Mouse (Mus musculus) erythroblast, adult 5-6 weeks (primary cell): ENCODE results near the gene Cyp1a1. TPM values are rescaled to one million over a fixed set of nuclear protein-coding genes. Genes with fewer than 3 reads are reported as not detected.

ENCODE experiments used
- ATAC-seq: replicated peaks from 2 replicates; pipeline ENCODE4 v1.8.0; 2016; ENCODE audit warnings: moderate number of reproducible peaks, mild to moderate bottlenecking, moderate TSS enrichment, inconsistent platforms; ENCODE audit not compliant: poor library complexity, low FRiP score, severe bottlenecking
- total RNA-seq, 2 experiments: library from RNA; stranded (forward) in 1 of 2; stranded (reverse) in 1 of 2; fragments of 150-400 nt in 1 of 2; fragments of 200-764, 138-1000 nt in 1 of 2; gene quantifications; 2 replicates each; pipeline versions ENCODE4 v1.2.3 to v1.2.4; 2015 to 2017; ENCODE audit warnings: low replicate concordance in 2 of 2

Gene Cyp1a1
- total RNA-seq (2015; ENCODE audit: low replicate concordance) = not detected in 2 replicates
- total RNA-seq (2017; ENCODE audit: low replicate concordance) = not detected in 2 replicates

DNA sequence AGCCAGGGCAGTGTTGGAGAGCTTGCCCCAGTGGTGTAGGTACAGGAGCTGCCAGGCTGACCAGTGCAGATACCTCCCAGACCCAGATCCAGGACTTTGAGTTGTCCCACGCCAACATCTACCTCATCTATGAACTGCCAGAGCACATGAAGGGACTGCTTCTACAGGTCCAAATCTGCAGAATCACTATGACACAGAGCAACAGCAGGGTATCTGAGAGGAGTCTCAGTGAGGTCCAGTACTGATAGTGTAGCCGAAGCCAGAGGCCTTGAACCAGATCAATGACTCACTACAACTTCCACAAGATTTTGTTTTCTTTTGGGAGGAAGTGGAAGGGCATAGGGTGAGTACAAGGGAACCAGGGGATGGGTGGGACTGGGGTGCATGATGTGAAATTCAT is at the start of gene Cyp1a1:
TSS of gene Cyp1a1 (plus strand) at position 178 of the 400 bp plus-strand sequence.
- no peak; the same call in 1 of the 2 replicates for ATAC-seq

GRCm38 (mm10) chr9:57638651-57639459 is 48.9 kb upstream of the Cyp1a1 start:
- peak; percentile 83 for ATAC-seq

DNA sequence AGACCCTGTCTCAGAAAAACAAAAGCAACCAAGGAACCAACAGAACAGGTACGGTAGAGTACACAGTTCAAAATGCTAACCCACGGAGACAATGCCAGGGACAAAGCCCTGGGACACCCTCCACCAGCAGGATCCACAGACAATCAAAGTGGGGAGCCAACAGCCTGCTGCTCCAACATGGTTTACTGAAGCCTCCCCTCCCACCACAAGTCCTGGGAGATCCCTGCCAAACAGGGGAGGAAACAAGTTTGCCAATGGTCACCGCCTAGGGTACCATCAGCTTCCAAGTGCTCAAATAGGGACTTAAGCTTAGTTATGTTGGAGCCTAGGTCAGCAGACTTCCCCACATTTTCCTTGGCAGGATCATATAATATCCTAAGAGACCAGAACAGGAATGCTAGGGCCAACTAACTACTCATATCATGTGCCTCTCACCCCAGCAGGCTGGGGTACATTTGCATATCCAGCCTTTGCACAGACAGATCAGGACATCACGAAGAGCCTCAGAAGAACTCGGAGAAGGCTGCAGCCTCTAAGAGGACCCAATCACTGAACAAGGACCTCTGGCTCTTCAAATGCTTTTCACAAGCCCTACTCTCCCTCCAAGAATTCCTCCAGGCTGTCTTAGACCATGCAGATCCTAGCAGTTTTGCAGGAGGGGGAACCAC is 47.9 kb upstream of the Cyp1a1 start:
- ATAC-seq = no peak

DNA sequence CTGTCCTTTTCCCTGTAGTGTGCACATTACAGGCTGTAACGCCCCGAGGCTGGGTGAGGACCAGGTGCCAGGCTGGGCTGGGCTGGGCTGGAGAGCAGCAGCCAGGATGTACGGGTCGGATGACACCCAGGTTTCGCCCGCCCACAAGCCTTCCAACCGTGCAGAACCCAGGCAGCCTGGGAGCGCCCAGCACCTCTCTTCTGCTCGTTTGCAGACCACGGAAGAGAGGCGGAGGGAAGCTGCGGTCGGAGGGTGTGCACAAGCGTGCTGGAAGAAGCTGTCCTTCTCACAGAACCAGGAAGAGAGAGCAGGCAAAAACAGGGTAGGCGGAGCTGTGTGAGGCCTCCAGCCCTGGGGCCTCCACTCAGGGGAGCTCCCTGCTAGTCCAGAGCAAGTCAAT is 47.3 kb upstream of the Cyp1a1 start:
- ATAC-seq = peak; percentile 53

GRCm38 (mm10) chr9:57641022-57641421 is 46.7 kb upstream of the Cyp1a1 start:
- ATAC-seq = no peak

GRCm38 (mm10) chr9:57641775-57642550 is 45.8 kb upstream of the Cyp1a1 start:
- no peak for ATAC-seq

DNA sequence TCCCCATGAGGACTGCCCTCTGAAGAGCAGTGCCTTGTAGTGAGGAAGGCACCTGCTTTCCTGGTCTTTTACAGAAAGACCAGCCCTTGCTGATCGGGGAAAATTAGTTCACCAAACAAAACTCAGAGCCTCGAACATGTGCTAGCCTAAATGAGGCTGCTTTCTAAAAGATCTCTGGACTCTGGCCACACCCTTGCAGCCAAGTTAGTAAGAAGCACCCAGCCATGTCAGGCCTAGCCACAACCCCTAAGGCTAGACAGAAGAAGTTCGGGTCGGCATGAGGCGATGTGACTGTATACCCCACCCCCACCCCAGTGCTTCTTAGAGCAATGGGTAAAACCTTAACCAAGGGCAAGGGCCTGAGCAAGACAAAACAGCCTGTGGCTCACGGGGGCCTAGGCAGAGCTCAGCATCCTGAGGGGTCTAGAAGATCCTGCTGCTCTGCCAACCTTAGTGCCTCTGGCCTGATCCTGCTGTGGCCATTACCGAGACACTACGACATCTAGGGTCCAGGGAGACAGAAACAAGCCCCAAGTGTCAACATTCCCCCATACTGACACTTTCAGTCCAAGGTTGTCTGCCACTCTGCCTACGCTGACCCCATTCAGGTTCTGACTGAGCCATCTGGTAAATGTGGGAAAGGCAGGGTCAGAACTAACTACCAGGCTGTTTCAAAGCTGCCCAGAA is 44.4 kb upstream of the Cyp1a1 start:
- ATAC-seq = 0 out of 2 replicates have a peak, but pooled peaks have one; percentile 22

DNA sequence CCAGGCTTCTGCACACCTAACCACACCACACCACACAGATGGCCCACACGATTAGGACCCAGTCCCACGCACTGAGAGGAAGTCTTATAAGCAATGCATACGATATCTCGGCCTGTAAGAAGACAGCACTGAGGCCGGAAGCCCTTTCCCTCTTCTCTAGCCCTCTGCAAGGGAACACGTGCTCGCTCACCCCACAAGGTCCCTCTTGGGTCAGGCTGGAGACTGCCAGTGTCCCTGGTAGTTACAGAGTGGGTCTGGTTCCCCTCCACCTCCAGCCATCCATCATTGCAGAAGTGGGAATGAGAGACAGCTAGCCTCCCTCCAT is 43.9 kb upstream of the Cyp1a1 start:
- peak; percentile 50 for ATAC-seq

DNA sequence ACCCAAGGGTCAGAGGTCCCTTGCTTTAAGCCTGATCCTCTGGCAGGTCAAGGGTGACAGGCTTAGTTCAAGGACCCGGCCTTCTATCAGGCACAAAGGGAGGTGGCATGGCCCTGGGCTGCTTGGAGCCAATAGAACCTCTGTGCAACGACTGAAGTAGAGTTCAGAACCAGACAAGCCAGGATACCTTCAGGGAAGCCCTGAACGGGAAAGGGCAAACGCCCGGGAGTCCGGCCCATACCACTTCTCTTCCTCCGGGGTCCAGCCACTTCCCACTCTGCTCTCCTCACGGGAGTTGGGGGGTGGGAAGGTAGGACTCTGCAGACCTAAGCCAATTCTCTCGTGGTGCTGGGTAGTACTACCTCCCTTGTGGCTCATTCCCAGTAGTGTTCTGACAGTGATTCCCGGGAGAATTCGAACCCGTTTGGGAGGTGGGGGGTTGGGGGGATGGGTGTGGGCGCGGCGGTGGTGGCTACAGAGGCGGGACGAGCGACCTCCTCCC is 43.2 kb upstream of the Cyp1a1 start:
- ATAC-seq = no peak

- peak; percentile 76 for ATAC-seq
Observed at GRCm38 (mm10) chr9:57644944-57645893, 42.5 kb upstream of the Cyp1a1 start.

- no peak for ATAC-seq
Observed at GRCm38 (mm10) chr9:57646551-57647103, 41.1 kb upstream of the Cyp1a1 start.

DNA sequence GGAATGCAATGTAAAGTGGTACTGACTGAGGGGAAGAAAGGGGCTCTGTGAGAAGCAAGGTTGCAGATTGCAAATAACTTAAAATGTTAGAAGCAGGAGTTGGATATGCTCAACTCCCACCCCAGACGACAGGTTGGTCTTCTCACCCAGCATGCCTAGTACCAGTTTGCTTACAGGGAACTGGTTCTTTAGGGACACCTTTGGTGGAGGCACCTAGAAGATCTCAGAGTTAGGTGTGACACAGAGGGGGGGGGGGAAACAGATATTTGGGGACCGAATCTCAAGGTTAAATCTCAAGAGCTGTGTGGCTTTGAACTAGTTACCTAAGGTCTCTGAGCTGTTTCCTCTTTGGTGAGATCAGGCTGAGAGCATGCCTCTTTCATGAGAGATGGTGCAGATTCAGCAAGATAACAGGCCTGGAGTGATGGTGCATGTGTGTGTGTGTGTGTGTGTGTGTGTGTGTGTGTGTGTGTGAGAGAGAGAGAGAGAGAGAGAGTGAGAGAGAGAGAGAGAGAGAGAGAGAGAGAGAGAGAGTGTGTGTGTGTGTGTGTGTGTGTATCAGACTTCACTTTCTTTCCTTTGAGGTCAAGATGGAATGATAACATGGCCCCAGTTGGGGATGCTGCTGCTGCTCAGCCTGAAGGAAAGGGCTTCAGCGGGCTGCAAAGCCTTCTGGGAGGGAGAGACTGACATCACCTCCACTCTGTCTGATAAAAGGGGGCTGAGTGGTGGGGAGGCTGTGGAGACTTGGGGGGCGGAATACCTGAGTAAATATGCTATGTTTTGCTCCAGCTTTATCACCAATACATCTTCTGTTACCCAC is 40.2 kb upstream of the Cyp1a1 start:
- no peak for ATAC-seq

- no peak for ATAC-seq
Observed at GRCm38 (mm10) chr9:57650130-57650785, 37.5 kb upstream of the Cyp1a1 start.

DNA sequence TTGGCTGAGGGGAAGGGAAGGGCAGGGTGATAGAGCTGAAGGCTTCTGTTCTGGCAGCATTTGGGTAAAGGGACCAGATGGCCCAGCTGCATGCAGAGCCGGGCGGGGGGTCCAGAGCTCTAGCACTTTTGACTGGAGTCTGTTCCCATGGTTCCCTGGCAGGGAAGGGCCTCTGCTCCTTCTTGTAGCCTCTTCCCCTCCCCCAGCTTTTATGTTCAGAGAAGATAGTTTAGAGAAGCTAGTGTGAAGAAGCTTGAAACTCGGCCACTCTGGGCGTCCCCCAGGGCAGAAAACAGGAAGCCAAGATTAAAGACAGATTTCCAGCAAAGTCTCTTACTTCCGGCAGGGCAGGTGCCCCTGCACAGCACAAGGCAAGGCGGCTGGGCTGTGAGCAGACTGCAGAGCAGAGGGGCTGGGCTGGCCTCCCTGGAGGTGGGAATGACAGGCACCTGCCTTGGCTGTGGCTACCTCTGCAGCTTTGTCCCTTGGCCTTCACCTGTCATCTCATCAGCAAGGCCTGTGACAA is 36.9 kb upstream of the Cyp1a1 start:
- ATAC-seq = no peak

DNA sequence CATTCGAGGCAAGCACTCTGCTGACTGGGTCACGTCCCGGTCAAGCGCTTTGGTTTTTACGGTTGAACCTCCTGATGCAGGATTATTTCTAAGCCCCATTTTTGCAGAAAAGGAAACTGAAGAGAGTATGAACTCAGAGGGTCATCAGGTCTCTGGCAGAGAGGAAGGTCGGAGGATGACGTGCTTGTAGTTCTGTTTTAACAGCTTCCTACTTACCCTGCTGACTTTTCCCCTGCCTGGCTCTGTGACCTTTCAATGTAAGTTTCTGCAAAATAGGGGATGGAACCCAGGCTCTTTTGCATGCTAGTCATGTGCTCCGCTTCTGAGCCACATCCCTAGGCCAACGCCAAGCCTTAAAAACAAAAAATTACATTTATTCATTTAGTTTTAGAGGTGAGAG is 35.4 kb upstream of the Cyp1a1 start:
- ATAC-seq = no peak

- ATAC-seq = no peak
Observed at GRCm38 (mm10) chr9:57652855-57653254, 34.9 kb upstream of the Cyp1a1 start.

- no peak for ATAC-seq
Observed at GRCm38 (mm10) chr9:57653283-57653682, 34.4 kb upstream of the Cyp1a1 start, which contains the start of gene Csk. Gene Csk (minus strand): TSS chr9:57653631.
